Mouse (Mus musculus): ENCODE measurements at regions not wholly inside any gene's neighbourhood (a gene's known extent, or its start where the extent isn't known, plus 50 kb on each side); places are given as distances from the start of the nearest gene placed in this dataset.

DNA sequence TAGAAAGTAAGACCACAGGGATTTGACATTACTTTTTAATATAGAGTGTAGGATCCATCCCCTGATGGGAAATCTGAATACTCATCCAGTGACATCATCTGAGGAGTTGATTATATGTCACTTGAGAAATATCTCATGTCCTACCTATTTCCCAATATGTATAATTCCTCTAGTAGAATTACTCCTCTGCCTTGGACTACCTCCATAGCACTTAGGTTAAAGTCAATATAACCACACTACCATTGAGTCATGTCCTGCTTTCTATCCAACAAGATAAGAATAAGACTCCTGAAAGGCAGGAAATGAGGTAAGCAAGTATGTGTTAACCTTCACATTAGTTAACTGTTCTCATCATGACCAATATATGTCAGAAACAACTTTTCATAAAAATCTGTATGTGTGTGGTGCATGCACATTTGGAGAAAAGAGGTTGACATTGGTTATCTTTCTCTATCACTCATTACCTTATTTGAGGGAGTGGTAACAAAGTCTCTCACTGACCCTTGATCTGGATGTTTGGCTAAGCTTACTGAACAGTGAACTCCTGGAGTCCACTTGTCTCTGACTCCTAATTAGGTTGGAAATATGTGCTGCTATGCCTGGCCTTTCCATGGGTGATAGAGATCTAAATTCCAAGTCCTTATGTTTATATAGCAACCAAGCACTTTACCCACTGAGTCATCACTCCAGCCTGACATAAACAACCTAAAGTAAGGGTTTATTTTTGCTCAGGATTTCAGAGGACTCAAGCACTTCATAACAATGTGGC is 292.0 kb upstream of the Pitrm1 start:
- DNase-seq (ENCODE audit: low spot score): no peak

DNA sequence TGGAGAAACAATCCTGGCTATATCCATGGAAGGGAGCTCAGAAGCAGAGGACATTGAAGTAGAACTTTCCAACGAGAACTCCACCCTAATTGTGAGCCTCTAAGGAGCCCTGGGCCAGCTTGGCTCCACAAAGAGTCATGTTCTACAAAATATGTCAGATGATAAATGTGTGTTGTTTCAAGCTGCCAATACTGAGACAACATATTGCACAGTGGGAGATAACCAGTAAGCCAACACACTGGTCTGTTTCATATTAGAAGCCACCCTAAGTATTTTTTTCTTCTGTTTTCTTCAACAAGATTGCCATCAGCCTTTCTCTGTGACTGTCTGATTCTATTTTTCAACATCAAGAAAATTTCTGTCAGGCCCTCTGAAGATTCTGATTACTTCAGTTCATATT is 289.5 kb upstream of the Pitrm1 start:
- DNase-seq (ENCODE audit: low spot score): no peak

DNA sequence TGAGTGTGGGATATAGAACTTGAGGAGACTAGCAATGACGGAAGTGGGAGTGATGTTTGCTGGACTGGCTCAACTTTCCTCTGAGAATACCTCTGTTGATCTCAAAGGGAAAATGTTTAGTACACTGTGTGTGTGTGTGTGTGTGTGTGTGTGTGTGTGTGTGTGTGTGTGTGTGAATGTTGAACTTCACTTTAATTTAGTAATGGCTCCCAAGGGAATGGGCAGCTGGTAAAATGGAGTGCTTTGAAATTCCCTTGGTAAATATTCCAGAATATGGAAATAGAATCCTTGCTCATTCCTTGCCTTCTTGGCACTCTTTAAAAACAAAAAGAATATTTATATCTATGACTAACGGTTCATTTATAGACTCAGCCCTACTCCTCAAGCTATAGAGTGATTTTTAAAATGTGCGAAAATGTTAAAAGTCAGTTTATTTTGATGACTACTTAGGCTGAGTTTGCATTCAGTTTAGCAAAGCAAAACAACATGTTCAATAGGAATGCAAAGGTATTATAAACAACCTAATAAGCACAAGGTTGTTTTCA is 287.6 kb upstream of the Pitrm1 start:
- DNase-seq (ENCODE audit: low spot score): no peak

DNA sequence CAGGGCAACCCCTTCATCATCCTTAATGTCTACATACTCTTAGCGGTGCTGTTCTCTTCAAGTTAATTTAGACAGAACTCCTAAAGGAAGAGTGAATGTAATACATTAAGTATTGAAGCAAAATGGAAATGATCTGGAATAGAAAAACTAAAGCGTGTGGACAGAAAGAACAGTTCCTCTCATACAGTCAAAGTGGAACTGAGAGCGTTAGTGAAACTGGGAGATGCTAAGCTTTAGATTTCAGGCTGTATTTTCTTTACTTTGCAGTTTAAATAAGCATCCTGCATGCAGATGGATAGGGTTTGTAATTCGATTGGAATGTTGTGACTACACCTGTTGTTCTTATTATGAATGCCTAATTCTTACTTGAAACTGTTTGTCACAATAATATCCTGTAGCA is 286.5 kb upstream of the Pitrm1 start:
- DNase-seq (ENCODE audit: low spot score): no peak

DNA sequence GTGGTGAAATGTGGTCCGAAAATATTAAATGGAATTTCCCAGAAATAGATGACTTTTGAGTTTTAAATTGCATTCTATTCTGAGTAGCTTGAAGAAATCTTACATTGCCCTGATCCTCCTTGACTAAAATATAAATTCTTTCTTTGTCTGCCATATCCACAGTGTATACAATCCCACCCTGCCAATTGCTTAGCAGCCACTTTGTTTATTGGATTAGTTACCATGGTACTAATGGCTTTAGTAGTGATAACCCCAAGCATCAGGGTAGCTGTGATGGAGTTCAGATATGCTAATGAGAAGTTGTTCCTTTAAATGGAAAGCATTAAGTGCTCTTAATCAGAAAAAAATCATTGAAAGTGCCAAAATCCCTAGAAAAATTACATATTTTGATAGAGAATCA is 277.4 kb upstream of the Pitrm1 start:
- no peak for DNase-seq (ENCODE audit: low spot score)

DNA sequence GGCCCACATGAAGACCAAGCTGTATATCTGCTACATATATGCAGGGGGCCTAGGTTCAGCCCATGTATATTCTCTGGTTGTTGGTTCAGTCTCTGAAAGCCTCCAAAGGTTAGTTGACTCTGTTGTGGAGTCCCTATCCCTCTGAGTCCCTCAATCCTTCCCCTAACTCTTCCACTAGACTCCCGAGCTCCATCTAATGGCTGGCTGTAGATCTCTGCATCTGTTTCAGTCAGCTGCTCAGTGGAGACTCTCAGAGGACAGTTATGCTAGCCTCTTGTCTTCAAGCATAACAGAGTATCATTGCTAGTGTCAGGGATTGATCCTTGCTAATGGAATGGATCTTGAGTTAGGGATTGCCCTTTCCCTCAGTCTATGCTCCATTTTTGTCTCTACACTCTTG is 275.0 kb upstream of the Pitrm1 start:
- DNase-seq (ENCODE audit: low spot score): no peak

DNA sequence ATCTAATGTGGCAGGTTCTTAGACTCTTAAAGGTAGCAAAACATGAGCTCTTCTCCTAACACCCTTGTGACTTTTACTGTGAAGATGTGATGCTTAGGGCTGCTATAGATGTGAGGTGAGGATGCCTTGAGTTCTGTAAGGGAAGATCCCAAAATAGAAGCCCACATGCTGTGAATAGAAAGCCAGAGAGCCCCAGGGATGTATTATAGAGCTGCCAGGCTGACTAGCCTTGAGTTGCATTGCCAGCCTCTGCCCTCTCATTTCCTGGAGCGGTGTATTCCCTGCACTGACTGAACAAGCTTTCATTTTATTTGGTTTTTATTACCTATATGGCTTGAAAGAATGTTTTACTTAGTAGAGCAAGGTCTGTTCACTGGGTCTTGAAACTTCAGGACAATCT is 267.9 kb upstream of the Pitrm1 start:
- no peak for DNase-seq (ENCODE audit: low spot score)

DNA sequence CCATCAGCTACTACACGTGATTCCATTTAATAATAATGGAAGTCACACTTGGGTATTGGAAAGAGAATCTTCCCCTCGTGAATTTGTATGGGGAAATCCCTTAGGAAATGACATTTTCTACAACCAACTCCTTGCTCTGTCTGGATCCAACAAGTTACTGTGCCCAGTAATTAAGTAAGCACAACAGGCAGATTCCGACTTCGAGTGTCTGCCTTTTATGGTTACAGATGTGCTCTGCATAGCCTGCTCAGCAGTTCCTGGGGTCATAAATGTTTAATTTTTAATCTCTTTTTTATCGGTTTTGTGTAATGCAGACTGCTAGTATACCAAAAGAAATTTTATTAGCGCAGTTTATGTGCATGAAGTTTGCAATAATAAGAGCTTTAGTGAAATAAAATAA is 259.8 kb upstream of the Pitrm1 start:
- DNase-seq (ENCODE audit: low spot score): no peak

DNA sequence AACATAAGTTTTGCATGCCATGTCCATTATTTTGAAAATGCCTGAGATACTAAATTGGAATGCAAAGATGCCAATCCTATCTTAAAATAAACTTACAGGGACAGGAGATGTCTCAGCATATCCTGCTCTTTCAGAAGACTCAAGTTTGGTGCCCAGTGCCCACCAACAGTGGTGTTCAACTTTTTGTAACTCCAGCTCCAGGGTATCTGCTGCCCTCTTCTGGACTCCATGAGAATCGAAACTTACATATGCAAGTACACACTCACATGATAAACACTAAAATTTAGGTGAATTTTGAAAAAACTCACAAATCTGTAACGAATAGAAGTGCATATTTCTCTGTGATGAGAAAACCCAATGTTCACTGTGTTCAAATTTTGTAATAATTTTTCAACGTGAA is 255.9 kb upstream of the Pitrm1 start:
- DNase-seq (ENCODE audit: low spot score): no peak

DNA sequence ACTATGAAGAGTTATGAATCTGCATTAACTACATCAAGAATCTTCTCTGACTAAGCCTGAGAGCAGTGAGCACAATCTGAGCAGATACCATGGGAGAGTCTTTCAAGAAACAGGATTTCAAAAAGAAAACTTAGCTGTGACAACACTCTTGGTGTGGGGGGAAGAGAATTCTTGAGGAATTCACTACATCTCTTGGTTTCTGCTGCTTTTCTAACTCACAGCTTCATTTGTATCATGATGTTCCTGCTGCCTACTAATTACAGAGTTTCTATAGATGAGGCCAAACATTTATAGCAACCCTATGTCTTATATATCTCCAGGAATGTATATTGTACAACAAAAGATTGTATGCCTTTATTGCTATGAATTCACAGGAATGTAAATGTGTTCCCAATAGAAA is 242.2 kb upstream of the Pitrm1 start:
- no peak for DNase-seq (ENCODE audit: low spot score)

DNA sequence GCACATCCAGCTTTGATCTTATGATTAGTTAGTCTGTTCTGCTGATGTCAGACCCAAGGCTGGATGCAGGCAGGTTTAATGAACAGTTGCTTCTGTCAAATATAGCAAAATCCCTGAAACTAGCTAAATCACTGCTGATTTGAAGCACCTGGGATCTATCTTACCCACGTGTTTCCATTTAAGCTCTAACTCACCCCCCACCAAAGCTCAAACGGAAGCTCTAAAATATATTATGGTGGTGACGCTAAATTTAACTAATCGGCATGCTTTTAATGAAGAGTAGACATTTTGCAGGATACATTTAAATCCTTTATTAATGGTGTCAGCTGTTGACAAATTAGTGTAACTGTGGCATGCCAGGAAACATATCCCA is 241.3 kb upstream of the Pitrm1 start:
- no peak for DNase-seq (ENCODE audit: low spot score)

DNA sequence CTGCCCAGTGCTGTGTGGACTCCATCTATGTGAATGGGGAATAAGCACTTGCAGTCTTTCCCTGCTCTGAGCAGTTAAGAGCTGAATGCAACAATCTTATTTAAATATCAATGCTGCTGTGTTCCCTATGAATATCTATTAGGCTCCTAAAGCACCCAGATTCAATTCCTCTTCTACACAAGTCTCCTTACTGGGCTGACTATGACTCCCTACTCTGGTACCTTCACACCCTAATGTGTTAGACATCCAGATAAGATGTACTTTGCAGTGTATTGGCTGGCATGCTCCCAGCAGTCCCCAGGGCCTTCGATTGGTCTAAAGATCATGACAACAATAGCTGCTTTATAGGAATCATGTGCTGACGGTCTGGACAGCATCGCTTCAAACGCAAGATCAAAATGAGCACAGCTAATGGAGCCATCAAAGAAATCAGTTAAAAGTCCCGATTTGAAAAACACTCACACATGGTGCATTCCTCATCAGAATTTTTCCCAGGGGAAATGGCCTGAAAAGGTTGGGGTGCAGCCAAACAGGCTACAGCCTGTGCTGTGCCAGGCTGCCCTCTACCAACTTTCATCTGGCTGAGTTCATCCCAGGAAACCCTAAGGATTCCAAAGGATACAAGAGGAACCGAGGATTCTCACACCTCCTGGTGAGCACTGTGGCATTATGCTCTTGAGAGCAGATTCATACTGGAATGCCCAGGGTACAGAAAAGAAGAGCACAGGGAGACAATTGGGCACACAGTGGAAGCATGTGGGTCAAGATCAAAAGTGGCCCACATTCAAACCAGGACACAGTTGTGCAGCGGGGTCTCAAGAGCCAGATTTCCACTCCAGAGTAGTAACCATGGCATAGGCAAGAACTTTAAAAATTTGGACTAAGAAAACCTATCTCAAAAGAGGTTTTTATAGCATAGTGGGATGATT is 240.7 kb upstream of the Pitrm1 start:
- no peak for DNase-seq (ENCODE audit: low spot score)

DNA sequence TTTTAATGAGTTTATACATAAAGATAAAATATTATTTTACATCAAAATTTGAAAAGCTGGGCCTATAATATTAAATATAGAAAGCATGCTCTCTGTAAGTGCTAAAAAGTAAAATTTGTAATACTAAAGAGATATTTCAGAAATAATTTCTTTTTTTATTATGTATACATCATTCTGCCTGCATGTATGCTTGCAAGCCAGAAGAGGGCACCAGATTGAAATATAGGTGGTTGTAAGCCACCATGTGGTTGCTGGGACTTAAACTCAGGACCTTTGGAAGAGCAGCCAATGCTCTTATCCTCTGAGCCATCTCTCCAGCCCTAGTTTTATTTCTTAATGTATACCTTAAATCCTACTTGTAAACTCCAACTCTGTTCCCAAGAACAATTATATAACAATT is 231.7 kb upstream of the Pitrm1 start:
- DNase-seq (ENCODE audit: low spot score): no peak

DNA sequence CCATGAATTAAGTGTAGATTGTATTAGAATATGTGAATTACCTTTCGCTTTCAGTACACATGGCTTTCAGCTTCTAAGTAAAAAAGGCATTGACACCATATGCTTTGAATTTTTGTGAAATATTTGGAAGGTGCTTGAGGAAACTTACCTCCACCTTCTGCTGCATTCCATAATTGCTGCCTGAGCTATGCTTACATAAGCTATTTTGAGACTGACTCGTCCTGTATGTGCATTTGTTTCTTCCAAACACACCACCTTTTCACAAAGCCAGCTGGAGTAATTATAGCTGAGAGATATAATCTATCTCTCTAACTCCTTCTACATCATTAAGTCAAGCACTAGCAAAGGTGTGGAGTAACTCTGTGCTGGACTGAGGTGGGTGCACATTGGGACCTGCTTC is 224.0 kb upstream of the Pitrm1 start:
- DNase-seq (ENCODE audit: low spot score): no peak

DNA sequence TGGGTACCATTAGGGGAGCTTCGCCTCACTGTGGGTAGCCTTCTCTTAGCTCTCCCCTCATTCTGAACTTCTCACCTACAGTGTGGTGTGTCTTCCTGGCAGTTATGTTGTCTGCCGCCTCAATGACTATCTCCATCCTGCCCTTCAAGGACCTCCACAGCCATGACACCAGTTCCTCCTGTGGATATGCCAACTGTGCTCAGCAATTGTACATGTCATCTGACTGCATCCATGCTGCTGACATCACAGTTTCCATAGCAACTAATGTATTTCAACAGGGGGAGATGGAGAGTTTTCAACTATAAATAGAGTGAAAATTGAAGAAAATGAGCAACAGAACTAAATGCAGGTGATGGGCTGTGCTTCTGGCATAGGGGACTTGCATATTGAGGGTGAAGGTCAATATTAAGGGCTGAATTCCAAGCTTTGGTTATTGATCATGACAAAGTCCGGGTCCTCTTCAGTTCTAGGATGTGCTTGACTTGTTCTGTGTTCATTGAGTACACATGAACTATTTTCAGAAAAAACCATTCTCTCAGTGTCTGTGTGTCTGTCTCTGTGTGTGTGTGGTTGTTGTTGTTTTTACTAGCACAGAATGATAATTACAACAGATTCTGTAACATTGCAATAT is 217.5 kb upstream of the Pitrm1 start:
- DNase-seq (ENCODE audit: low spot score): no peak

DNA sequence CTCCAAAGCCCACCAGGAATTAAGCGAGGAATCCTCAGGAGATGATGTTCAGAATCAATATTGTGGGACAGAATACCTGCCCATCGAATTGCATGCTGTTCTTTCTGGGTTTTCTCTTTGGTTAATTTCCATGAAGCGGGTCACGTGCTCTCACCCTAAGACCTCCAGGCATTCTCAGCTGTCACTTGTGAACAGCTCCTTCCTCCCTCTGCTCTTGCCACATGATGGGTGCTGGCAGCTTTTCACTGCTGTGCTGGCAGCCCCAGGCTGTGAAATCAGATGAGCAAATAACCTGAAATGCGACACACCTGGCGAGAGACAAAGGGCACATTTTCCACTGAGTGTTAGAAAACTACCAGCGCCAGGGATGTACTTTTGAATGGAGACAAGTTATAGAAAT is 207.8 kb upstream of the Pitrm1 start:
- no peak for DNase-seq (ENCODE audit: low spot score)

DNA sequence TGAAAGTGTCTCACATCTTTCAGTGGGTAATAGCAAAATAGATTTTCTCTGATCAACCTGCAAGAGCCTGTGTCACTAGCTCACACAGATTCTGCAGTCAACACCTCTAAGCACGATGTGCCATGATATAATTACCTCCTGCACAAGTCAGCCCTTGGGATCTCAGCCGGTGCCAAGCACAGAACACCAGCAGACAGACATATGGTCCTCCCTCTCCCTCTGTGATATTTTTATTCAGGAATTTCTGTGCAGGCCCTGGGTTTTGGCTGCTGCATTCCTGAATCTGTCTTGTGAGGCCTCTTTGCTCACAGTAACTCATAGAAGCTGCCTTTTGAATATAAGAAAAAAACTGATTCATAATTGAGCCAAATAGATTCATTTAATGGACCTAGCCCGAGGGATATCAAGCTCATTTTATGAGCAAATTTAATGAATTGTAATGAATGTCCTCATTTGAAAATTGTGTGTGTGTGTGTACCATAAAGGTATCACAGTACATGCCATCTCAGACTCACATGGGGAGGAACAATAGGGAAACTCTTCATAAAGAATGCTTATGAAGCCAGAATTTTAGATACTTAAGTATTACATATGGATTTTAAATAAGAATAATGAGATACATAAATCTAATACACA is 206.7 kb upstream of the Pitrm1 start:
- DNase-seq (ENCODE audit: low spot score): no peak

DNA sequence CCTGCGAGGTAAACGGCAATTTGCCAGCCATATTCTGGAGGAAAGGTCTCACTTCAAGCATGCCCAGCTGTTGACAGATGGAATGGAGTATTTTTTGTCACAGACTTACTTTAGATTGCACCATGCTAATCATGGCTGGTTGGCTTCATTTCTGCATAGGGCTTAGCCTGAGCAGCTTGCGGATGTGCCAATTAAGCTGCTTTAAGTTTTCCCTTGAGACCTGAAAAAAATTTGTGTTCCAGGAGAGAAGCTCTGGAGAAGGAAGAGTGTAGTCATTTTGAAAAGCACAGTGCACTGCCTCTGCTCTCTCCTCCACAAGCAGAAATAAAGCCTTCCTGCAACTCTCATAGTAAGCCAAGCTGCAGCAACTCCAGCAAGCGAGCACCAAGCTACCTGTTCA is 182.8 kb upstream of the Pitrm1 start:
- DNase-seq (ENCODE audit: low spot score): no peak

DNA sequence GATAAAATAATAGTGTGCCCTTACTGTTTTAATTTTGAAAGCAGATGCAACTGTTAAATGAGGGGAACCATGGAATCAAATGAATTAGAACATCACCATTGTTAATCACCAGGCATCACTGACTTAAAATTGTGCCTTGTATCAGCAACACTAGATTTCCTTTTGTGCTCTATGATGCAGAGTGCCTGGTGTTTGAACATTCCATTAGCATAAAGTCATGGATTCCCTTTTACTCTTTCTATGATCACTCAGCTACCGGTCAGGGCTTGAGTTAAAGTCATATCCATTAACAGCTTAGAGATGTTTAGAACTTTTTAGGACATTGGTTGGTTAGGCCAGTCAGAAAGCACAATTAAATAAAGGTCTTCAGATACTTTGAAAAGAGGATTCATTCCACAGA is 180.3 kb upstream of the Pitrm1 start:
- DNase-seq (ENCODE audit: low spot score): no peak

DNA sequence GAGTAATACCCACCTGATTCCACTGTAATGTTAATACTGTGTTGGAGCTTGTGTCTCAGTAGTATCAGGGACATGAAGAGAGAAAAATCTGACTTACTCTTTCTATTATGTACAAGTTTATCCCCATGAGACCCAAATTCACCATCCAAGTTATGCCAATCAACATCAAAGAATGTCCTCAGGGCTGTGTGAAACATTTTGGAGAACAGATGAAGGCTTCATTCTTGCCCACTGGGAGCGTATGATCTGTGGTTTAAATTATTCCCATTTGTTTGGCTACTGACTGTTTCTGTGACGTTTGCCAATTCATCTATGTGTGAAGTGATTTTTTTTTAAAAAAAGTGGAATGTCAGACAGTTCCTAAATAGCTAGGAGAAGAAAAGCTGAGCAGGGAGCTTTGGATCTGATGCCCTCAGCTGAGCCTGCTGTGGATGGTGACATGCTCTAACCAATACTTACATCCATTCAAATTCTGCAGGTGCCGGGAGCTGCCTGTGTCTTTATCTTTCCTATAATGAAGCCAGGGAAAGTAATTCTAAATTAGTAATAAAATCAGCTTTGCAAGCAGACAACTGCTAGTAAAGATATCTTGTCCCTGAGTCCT is 173.3 kb upstream of the Pitrm1 start:
- DNase-seq (ENCODE audit: low spot score): no peak

DNA sequence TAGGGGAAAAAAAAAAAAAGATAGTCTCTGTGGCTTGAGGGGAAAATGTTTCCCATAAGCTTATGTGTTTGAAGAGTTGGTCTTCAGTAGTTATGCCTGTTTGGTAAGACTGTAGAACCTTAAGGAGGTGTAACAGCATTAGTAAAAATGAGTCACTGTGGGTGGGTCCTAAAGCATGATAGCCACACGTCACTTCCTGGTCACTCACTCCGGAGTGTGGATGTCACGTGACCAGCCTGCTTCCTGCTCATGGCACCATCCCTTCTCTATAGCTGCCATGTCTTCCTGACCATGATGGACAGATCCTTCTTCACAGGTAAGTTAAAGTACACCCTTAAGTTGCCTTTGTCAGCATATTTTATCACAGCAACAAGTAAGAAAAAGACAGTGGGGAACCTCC is 170.0 kb upstream of the Pitrm1 start:
- no peak for DNase-seq (ENCODE audit: low spot score)
